Mouse (Mus musculus) bone marrow macrophage, adult 2 months (primary cell): Measurements from ENCODE around the gene Tfap2d. TPM values are rescaled to one million over a fixed set of nuclear protein-coding genes. Genes with fewer than 3 reads are reported as not detected.

Source experiments
- H3K27ac ChIP-seq: 2 replicates; pipeline ENCODE4 v1.5.1; 2012; ENCODE audit warnings: low read depth, low read length; ENCODE audit not compliant: insufficient read depth
- H3K4me1 ChIP-seq: 2 replicates; pipeline ENCODE4 v1.6.1; 2012; ENCODE audit warnings: low read length; ENCODE audit not compliant: control insufficient read depth, insufficient read depth
- H3K4me3 ChIP-seq: 2 replicates; pipeline ENCODE4 v1.5.1; 2012; ENCODE audit warnings: mild to moderate bottlenecking, low read length, moderate library complexity; ENCODE audit not compliant: insufficient read depth
- CTCF ChIP-seq: IDR thresholded peaks from 2 replicates; pipeline ENCODE4 v1.5.1; 2012; ENCODE audit warnings: low read depth, mild to moderate bottlenecking, low read length, moderate library complexity
- POLR2A ChIP-seq: IDR thresholded peaks from 2 replicates; pipeline ENCODE4 v1.6.1; 2012; ENCODE audit warnings: mild to moderate bottlenecking, low read depth, low read length, borderline replicate concordance
- polyA plus RNA-seq: library from polyadenylated mRNA; stranded (reverse); fragments of >200 nt; gene quantifications from 2 replicates; pipeline ENCODE4 v1.2.4, GENCODE M21; 2012; ENCODE audit not compliant: missing spikeins, insufficient read depth, insufficient read length

The Tfap2d gene
- not detected in 2 replicates for polyA plus RNA-seq

DNA sequence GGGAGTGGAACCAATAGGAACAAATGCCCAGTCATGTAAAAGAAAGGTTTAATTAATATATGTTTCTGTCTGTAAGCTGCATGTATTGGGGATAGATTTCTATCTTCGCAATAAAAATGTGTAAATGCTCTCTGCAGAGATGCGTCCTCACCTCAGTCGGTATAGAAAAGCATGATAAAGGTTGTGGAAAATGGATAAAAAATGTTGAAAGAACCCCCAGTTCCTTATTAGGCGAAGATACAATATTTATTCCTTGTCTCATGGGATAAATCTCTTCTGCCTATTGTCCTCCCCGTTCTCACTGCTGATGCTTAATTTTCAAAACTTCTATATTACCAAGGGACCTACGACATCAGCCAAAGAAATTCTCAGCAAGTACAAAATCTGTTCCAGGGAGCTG lies at the start of gene Tfap2d:
Gene Tfap2d, plus strand, starts transcription at position 392 of the 400 bp plus-strand sequence.
- H3K4me3 ChIP-seq: no peak within 1 kb of the TSS

DNA sequence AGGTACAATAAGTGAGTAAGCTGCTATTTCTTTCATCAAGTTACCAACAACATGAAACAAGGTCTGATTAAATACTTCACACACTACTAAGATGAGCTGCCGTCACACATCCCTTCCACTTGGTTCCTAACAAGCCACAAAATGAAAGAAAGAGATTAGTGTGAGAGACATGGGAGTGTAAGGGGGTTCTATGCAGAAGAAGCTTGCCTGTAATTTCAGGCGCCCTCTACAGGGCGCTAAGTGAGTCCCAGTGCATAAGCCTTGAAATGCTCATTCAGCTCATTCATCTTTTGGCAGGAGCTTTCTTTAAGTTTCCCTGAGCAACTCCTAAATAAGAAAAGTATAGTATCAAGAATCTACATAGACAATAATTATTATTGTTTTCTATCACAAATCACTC lies 46.5 kb upstream of the Tfap2d start:
- Histone ChIP-seq H3K27ac (no peak overlapping the region), H3K4me3 (no peak overlapping the region), H3K4me1 (no peaks in the 10 kb centered on the region)
- TF ChIP-seq POLR2A (no peak), CTCF (no peak)

More for the DNA sequence above, at the start of gene Tfap2d:
- no peak for TF ChIP-seq CTCF
- TF ChIP-seq POLR2A: no peak
- Histone ChIP-seq H3K4me1 (no peaks in the 10 kb centered on the region), H3K27ac (no peak within 1 kb of the TSS)

DNA sequence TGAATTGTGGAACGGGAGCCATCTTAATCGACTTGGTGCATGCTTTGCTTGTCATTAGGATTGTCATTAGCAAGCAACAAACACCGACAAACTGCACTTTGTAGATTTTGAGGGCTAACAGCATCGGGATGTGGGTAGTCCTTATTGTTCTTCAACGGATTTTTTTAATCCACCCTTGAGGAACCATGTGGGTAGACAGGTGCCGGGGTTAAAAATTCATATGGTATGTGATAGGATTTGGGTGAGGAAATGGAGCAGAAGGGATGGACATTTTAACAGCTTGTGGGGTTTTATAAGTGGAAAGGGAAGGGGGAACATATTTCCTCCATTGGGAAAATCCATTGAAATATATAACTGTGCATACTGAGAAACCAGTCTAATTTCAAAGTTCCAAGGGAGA lies 46.0 kb upstream of the Tfap2d start:
- H3K4me1 ChIP-seq: no peaks in the 10 kb centered on the region
- H3K4me3 ChIP-seq: no peak overlapping the region
- H3K27ac ChIP-seq: no peak overlapping the region
- TF ChIP-seq CTCF (no peak), POLR2A (no peak)

DNA sequence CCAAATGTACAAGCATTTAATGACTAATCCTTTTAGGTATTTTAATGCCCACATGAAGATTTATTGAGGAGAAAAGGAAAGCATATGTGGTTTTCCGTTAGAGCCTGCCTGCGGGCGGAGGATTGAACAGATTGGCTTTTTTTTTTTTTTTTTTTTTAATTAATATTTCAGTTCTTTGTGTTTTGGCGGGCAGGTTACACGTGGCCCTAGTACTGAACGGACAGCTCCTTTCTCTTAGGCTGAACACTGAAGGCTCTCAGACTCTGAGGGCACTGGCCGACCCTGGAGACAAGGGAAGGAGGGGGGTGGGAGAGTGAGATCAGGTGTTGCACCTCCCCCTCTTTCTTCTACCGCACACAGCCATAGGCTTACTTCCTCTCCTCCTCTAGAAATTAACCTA lies 14.7 kb upstream of the Tfap2d start:
- Histone ChIP-seq H3K27ac (no peak overlapping the region), H3K4me1 (no peaks in the 10 kb centered on the region), H3K4me3 (no peak overlapping the region)
- no peak for TF ChIP-seq CTCF
- no peak for TF ChIP-seq POLR2A

DNA sequence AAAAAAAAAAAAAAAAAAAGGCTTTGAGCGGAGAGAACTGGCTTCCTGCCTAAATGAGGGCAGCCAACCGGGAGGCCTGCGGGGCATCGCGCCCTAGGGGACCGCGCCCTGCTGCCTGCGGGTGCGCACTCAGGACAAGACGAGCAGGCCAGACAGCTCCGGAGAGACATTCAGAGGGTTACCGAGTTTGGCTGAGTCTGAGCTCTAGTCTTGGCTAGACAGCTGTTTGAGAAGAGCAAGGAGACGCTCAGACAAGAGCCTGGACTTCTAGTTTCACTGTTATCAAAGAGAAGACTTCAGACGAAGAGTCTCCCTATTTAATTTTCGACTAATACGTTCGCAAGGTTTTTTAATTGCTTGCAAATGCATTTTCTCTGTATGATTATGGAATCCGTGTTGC lies 5.9 kb upstream of the Tfap2d start:
- H3K4me1 ChIP-seq: no peaks in the 10 kb centered on the region
- TF ChIP-seq CTCF (no peak), POLR2A (no peak)

DNA sequence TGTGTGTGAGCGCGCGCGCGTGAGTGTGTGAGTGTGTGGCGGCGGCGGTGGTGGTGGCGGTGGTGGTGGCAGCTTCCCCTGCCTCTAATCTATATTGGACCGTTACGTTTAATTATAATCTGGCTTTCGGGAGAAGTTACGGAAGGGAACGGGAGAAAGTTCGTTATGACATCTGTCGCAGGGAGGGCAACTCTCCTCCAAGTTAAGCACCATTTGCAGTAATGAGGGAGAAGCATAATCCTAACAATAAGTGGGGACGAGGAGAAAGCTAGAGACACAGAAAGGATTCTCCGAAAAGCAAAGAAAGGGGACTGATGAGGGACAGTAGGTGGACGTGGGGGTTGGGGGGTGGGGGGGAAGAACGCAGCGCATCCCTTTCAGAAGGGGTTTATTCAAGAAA lies 494 bp downstream of the Tfap2d start:
- TF ChIP-seq CTCF (no peak), POLR2A (no peak)
- Histone ChIP-seq H3K4me1 (no peaks in the 10 kb centered on the region), H3K27ac (no peak overlapping the region), H3K4me3 (no peak overlapping the region)

More for the DNA sequence above, 5.9 kb upstream of the Tfap2d start:
- H3K27ac ChIP-seq: no peak overlapping the region
- no peak overlapping the region for H3K4me3 ChIP-seq

DNA sequence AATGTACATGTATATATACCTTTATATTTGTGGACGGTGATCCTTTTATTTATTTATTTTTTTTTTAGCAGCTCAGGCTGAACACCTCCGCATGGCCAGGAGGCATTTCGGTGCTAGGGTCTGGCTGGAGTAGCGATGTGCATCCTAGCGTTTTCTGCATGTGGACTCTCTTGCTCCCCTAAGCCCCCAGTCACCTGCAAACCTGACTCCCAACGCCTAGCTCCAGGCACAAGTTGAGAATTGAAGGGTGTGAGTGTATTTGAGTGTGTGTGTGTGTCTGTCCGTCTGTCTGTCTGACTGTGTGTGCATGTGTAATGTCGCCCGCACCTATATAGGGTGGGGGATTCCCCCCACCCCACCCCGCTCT lies 937 bp downstream of the Tfap2d start:
- Histone ChIP-seq H3K4me3 (no peak overlapping the region), H3K27ac (no peak overlapping the region), H3K4me1 (no peaks in the 10 kb centered on the region)
- TF ChIP-seq CTCF (no peak), POLR2A (no peak)

DNA sequence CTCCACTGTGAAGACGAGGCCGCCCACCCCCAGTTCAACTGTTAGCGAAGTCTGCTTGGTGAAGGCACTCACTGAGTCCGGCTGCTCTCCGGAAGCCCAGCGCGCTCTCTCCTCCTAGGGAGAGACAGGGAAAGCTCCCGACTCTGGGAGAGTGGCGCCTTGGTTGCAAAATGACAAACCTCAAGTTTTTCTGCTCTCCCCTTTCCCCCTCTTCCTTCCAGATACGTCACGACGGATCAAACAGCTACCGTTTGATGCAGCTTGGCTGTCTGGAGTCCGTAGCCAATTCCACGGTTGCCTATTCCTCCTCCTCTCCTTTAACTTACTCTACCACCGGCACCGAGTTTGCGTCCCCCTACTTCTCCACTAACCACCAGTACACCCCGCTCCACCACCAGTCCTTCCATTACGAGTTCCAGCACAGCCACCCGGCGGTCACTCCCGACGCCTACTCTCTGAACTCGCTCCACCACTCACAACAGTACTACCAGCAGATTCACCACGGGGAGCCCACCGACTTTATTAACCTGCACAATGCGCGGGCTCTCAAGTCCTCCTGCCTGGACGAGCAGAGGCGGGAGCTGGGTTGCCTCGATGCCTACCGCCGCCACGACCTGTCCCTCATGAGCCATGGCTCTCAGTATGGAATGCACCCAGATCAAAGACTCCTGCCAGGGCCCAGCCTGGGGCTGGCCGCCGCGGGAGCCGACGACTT lies 1.5 kb downstream of the Tfap2d start:
- no peak overlapping the region for H3K27ac ChIP-seq
- H3K4me1 ChIP-seq: no peaks in the 10 kb centered on the region
- TF ChIP-seq POLR2A (no peak), CTCF (no peak)
- H3K4me3 ChIP-seq: no peak overlapping the region

DNA sequence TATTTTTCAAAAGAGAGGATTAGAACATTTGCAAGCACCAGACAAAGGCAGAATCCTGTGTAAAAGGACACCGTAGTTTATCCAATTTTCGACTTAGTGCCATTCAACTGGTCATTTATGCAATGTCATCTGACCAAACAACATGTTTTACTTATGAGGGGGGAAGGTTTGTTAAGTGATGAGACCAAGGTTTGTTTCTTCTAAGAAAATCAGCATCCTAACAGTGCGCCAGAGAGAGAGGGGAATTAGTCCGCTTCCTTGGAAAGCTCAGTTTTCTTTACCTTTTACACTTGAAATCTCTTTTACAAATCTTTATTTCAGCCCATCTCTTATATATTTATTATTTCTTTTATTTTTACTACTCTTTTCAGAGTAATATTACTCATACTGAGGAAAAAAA lies 3.6 kb downstream of the Tfap2d start:
- no peaks in the 10 kb centered on the region for H3K4me1 ChIP-seq
- H3K4me3 ChIP-seq: no peak overlapping the region
- TF ChIP-seq POLR2A (no peak), CTCF (no peak)
- no peak overlapping the region for H3K27ac ChIP-seq

DNA sequence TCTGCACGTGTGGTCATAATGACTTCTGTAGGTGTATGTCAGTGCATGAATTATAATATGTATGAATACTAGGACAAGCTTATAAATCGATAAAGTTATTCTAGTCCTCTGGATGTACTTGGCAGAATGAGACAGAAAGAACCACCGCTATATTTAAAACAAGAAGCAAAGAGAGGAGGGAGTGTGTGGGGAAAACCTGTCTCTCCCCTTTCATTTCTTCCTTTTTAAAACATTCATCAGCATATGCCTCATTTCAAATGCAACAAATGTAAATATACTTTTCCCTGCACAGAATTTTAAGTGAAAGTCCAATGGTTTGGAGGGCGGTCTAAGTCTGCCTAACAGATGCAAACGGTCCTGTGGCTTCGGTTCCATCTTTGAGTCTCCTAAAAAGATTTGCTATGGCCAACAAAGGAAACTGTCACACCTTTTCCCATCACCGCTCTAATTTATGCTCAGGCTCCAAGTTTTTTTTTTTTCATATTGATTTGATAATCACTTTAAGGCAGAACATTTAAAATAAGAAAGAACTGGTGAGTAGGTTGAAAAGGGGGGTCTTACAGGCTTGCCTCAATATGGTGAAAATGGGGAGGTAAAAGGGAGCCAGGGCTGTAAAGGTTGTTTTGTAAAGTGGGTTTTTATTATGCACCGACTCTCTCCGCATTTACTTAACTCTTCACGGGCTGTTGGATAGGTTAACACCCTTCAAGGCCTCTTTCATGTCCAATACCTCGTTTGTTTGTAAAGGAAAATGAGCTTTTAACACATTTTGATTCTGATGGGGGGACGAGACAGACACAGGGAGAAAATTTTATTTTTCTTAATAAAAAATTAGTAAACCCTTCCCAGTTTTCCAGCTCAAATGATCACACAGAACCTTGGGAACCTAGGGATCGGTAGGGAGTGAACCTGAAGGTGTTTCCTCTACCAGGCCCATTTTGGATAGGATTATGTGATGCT lies 4.3 kb downstream of the Tfap2d start:
- H3K4me3 ChIP-seq: no peak overlapping the region
- H3K27ac ChIP-seq: no peak overlapping the region
- H3K4me1 ChIP-seq: no peaks in the 10 kb centered on the region
- TF ChIP-seq CTCF (no peak), POLR2A (no peak)
